Mouse (Mus musculus): ENCODE results near the gene Cst12. TPM values are rescaled to one million over a fixed set of nuclear protein-coding genes. Genes with fewer than 3 reads are reported as not detected.

The Cst12 gene
- total RNA-seq, 4 experiments from 2014 or later = not detected

Other genes starting within 250 kb of the Cst12 start
- gene Nxt1, start 116.8 kb upstream of the Cst12 start, total RNA-seq (2022) = 10 to 100 TPM; 17.4 to 22.0 (median 18.0) TPM
- gene Gzf1, start 108.3 kb upstream of the Cst12 start, total RNA-seq (2022) = 10 to 100 TPM; 27.1 to 53.7 (median 40.1) TPM
- 10 to 100 TPM in 2 of 4 experiments, 1 to 10 TPM in 2; 5.5 to 13.9 (median 8.1) TPM for gene Napb, start 56.9 kb upstream of the Cst12 start, total RNA-seq (2022)
- gene Cstl1, start 39.0 kb upstream of the Cst12 start, total RNA-seq (2022) = 1 to 10 TPM in 1 of 4 experiments, under 1 TPM in 2, not detected in 1; 0.45 to 1.5 (median 0.97) TPM
- gene Cst11, start 17.9 kb upstream of the Cst12 start, total RNA-seq (2022) = not detected
- gene 8030411F24Rik, start 7.4 kb upstream of the Cst12 start, total RNA-seq (2022) = not detected
- gene Cst8, start 9.4 kb downstream of the Cst12 start, total RNA-seq (2022) = 10 to 100 TPM in 2 of 4 experiments, 1 to 10 TPM in 2; 3.0 to 76.8 (median 23.1) TPM
- gene Cst13, start 30.7 kb downstream of the Cst12 start, total RNA-seq (2022) = under 1 TPM in 1 of 4 experiments, not detected in 3; 0.32 TPM
- not detected for gene Cst9, start 45.8 kb downstream of the Cst12 start, total RNA-seq (2022)
- gene 9230104L09Rik, start 75.7 kb downstream of the Cst12 start, total RNA-seq (2022) = not detected
- 1,000 to 10,000 TPM in 1 of 4 experiments, 100 to 1,000 TPM in 3; 786 to 1,002 (median 918) TPM for gene Cst3, start 86.3 kb downstream of the Cst12 start, total RNA-seq (2022)
- not detected for gene Gm1330, start 213.9 kb downstream of the Cst12 start, total RNA-seq (2022)
- not detected for gene Gm10750, start 227.9 kb downstream of the Cst12 start, total RNA-seq (2022)